Mouse (Mus musculus) CH12.LX (cell line): Measurements from ENCODE around the gene Gpatch3. TPM values are rescaled to one million over a fixed set of nuclear protein-coding genes. Genes with fewer than 3 reads are reported as not detected.

ENCODE experiments used
- DNase-seq: peaks from one replicate; pipeline ENCODE4 v3.0.0-alpha.2; 2013; ENCODE audit errors: extremely low read depth
- H3K27ac ChIP-seq: 2 replicates; pipeline ENCODE4 v1.5.1; 2012; ENCODE audit warnings: low read depth, mild to moderate bottlenecking, control low read depth, moderate library complexity; ENCODE audit not compliant: insufficient read depth
- H3K27me3 ChIP-seq: replicated peaks from 2 replicates; pipeline ENCODE3; 2012; ENCODE audit warnings: inconsistent platforms
- H3K36me3 ChIP-seq, 2 experiments: replicated peaks in 1 of 2; 2 replicates each; pipeline versions ENCODE3 to v1.6.1; 2012; ENCODE audit warnings: inconsistent platforms in 1 of 2, low read length in 1 of 2, mild to moderate bottlenecking in 1 of 2, mixed read lengths in 1 of 2, moderate library complexity in 1 of 2; ENCODE audit not compliant: control insufficient read depth in 1 of 2, insufficient read depth in 1 of 2
- H3K4me1 ChIP-seq, 2 experiments: 2 replicates each; pipeline ENCODE4 v1.6.1; 2012; ENCODE audit warnings: inconsistent platforms in 1 of 2, moderate library complexity in 1 of 2; ENCODE audit not compliant: insufficient read depth in 2 of 2, control insufficient read depth in 1 of 2
- H3K4me2 ChIP-seq: 2 replicates; pipeline ENCODE4 v1.6.1; 2012; ENCODE audit warnings: low read depth, mild to moderate bottlenecking, control low read depth; ENCODE audit not compliant: poor library complexity, insufficient read depth, severe bottlenecking
- H3K4me3 ChIP-seq, 3 experiments: fragments of 150-350 bp in 1 of 3; sonication (generic) in 1 of 3; replicated peaks in 1 of 3; 2 replicates each; pipeline versions ENCODE3 to v1.5.1; 2011 to 2012; ENCODE audit warnings: low read depth in 2 of 3, low read length in 2 of 3, mild to moderate bottlenecking in 2 of 3, moderate library complexity in 2 of 3, control low read depth in 1 of 3, improper control_type of control experiment in 1 of 3, inconsistent platforms in 1 of 3, mixed read lengths in 1 of 3; ENCODE audit not compliant: poor library complexity in 1 of 3
- H3K79me2 ChIP-seq: replicated peaks from 2 replicates; pipeline ENCODE4 v1.6.1; 2012; ENCODE audit warnings: mild to moderate bottlenecking, moderate library complexity; ENCODE audit not compliant: control insufficient read depth, poor library complexity, insufficient read depth, severe bottlenecking; ENCODE audit errors: extremely low read depth
- H3K9ac ChIP-seq: 2 replicates; pipeline ENCODE4 v1.6.1; 2012; ENCODE audit warnings: low read depth, mild to moderate bottlenecking, control low read depth, moderate library complexity; ENCODE audit not compliant: insufficient read depth
- H3K9me3 ChIP-seq: replicated peaks from 2 replicates; pipeline ENCODE3; 2012; ENCODE audit warnings: low read length, inconsistent platforms, mixed read lengths
- CHD1 ChIP-seq: IDR thresholded peaks from 2 replicates; pipeline ENCODE4 v1.6.1; 2012; ENCODE audit warnings: low read depth, low read length, improper control_type of control experiment, inconsistent platforms
- CTCF ChIP-seq, 2 experiments: IDR thresholded peaks in 1 of 2; conservative IDR thresholded peaks in 1 of 2; 2 replicates each; pipeline ENCODE4 v1.5.1; 2011 to 2012; ENCODE audit warnings: low read depth in 2 of 2, low read length in 2 of 2, improper control_type of control experiment in 1 of 2, inconsistent platforms in 1 of 2, mild to moderate bottlenecking in 1 of 2, moderate library complexity in 1 of 2
- ELF1 ChIP-seq: IDR thresholded peaks from 2 replicates; pipeline ENCODE4 v1.6.1; 2014; ENCODE audit warnings: low read depth, mild to moderate bottlenecking, inconsistent platforms, low read length, improper control_type of control experiment
- ETS1 ChIP-seq: conservative IDR thresholded peaks from 2 replicates; pipeline ENCODE4 v1.6.1; 2012; ENCODE audit warnings: low read depth, mild to moderate bottlenecking, inconsistent platforms, low read length, improper control_type of control experiment, moderate library complexity
- GABPA ChIP-seq: IDR thresholded peaks from 2 replicates; pipeline ENCODE4 v1.6.1; 2012; ENCODE audit warnings: low read depth, low read length, improper control_type of control experiment, inconsistent platforms; ENCODE audit not compliant: insufficient replicate concordance
- HCFC1 ChIP-seq: IDR thresholded peaks from 2 replicates; pipeline ENCODE4 v1.6.1; 2012; ENCODE audit warnings: low read depth, mild to moderate bottlenecking, inconsistent platforms, low read length, improper control_type of control experiment
- IRF4 ChIP-seq: IDR thresholded peaks from 2 replicates; pipeline ENCODE4 v1.6.1; 2014; ENCODE audit warnings: low read depth, mild to moderate bottlenecking, inconsistent platforms, low read length, improper control_type of control experiment
- JUND ChIP-seq: conservative IDR thresholded peaks from 2 replicates; pipeline ENCODE4 v1.6.1; 2011; ENCODE audit warnings: low read depth, low read length, improper control_type of control experiment
- MAX ChIP-seq: IDR thresholded peaks from 2 replicates; pipeline ENCODE4 v1.6.1; 2011; ENCODE audit warnings: low read length, improper control_type of control experiment
- MAZ ChIP-seq: IDR thresholded peaks from 2 replicates; pipeline ENCODE4 v1.6.1; 2012; ENCODE audit warnings: low read depth, mild to moderate bottlenecking, inconsistent platforms, low read length, improper control_type of control experiment, moderate library complexity
- MEF2A ChIP-seq: IDR thresholded peaks from 2 replicates; pipeline ENCODE4 v1.6.1; 2014; ENCODE audit warnings: low read depth, mild to moderate bottlenecking, inconsistent platforms, low read length, improper control_type of control experiment, borderline replicate concordance
- MXI1 ChIP-seq: IDR thresholded peaks from 2 replicates; pipeline ENCODE4 v1.6.1; 2011; ENCODE audit warnings: mild to moderate bottlenecking, low read depth, low read length, improper control_type of control experiment
- MYC ChIP-seq: IDR thresholded peaks from 2 replicates; pipeline ENCODE4 v1.6.1; 2011; ENCODE audit warnings: low read depth, mild to moderate bottlenecking, improper control_type of control experiment, low read length
- NELFE ChIP-seq: IDR thresholded peaks from 2 replicates; pipeline ENCODE4 v1.6.1; 2011; ENCODE audit warnings: low read depth, low read length, improper control_type of control experiment
- NRF1 ChIP-seq: IDR thresholded peaks from 2 replicates; pipeline ENCODE4 v1.6.1; 2014; ENCODE audit warnings: low read depth, mild to moderate bottlenecking, inconsistent platforms, low read length, improper control_type of control experiment, moderate library complexity
- PAX5 ChIP-seq: IDR thresholded peaks from 2 replicates; pipeline ENCODE4 v1.6.1; 2012; ENCODE audit warnings: low read length, inconsistent platforms, mixed read lengths
- POLR2A ChIP-seq: IDR thresholded peaks from 2 replicates; pipeline ENCODE4 v1.6.1; 2011; ENCODE audit warnings: low read depth, mild to moderate bottlenecking, improper control_type of control experiment, low read length
- POLR2AphosphoS2 ChIP-seq: IDR thresholded peaks from 2 replicates; pipeline ENCODE4 v1.6.1; 2011; ENCODE audit warnings: low read depth, low read length, improper control_type of control experiment
- RAD21 ChIP-seq: IDR thresholded peaks from 2 replicates; pipeline ENCODE4 v1.6.1; 2011; ENCODE audit warnings: low read depth, mild to moderate bottlenecking, low read length, improper control_type of control experiment, moderate library complexity
- RCOR1 ChIP-seq: conservative IDR thresholded peaks from 2 replicates; pipeline ENCODE4 v1.6.1; 2012; ENCODE audit warnings: low read depth, mild to moderate bottlenecking, inconsistent platforms, low read length, improper control_type of control experiment
- SMC3 ChIP-seq: IDR thresholded peaks from 2 replicates; pipeline ENCODE4 v1.6.1; 2011; ENCODE audit warnings: low read depth, low read length, improper control_type of control experiment
- UBTF ChIP-seq: IDR thresholded peaks from 2 replicates; pipeline ENCODE4 v1.6.1; 2012; ENCODE audit warnings: low read depth, mild to moderate bottlenecking, inconsistent platforms, low read length, improper control_type of control experiment, moderate library complexity
- USF1 ChIP-seq: IDR thresholded peaks from 2 replicates; pipeline ENCODE4 v1.6.1; 2014; ENCODE audit warnings: low read depth, mild to moderate bottlenecking, inconsistent platforms, low read length, improper control_type of control experiment
- USF2 ChIP-seq: conservative IDR thresholded peaks from 2 replicates; pipeline ENCODE4 v1.6.1; 2011; ENCODE audit warnings: low read depth, low read length, improper control_type of control experiment
- ZC3H11A ChIP-seq: IDR thresholded peaks from 2 replicates; pipeline ENCODE4 v1.6.1; 2012; ENCODE audit warnings: low read depth, mild to moderate bottlenecking, inconsistent platforms, low read length, improper control_type of control experiment
- ZKSCAN1 ChIP-seq: IDR thresholded peaks from 2 replicates; pipeline ENCODE4 v1.6.1; 2012; ENCODE audit warnings: low read depth, inconsistent platforms, low read length, improper control_type of control experiment, borderline replicate concordance
- ZNF384 ChIP-seq: IDR thresholded peaks from 2 replicates; pipeline ENCODE4 v1.6.1; 2012; ENCODE audit warnings: low read depth, low read length, improper control_type of control experiment, inconsistent platforms
- dilution Hi-C: fragments of 300-500 bp; cut with MboI; formaldehyde crosslinking; loops from 2 replicates; pipeline ENCODE4 v1.14.3; 2020; ENCODE audit warnings: low sequenced_read_pairs; ENCODE audit not compliant: extremely low pct_unique_long_range_greater_than_20kb, extremely low pct_ligation_motif_present
- in situ Hi-C: fragments of 300-500 bp; cut with MboI; formaldehyde crosslinking; loops from 3 replicates; pipeline ENCODE4 v1.14.3; 2019; ENCODE audit warnings: low sequenced_read_pairs, low pct_ligation_motif_present, low pct_unique_long_range_greater_than_20kb, mixed read lengths
- polyA plus RNA-seq: library from polyadenylated mRNA; unstranded; fragments of >175 nt; gene quantifications from 2 replicates; pipeline ENCODE4 v1.2.1, GENCODE M21; 2012; ENCODE audit warnings: low read depth; ENCODE audit not compliant: insufficient read length
- total RNA-seq, 2 experiments: library from RNA; depleted of rRNA; stranded (reverse); fragments of 300-350 nt in 1 of 2; fragments of >200 nt in 1 of 2; gene quantifications; 2 replicates each; pipeline ENCODE4 v1.2.3; 2012 to 2014

Gene Gpatch3
- total and polyA plus RNA-seq, 3 experiments: 7.2 to 20.9 (median 10.8) TPM

DNA sequence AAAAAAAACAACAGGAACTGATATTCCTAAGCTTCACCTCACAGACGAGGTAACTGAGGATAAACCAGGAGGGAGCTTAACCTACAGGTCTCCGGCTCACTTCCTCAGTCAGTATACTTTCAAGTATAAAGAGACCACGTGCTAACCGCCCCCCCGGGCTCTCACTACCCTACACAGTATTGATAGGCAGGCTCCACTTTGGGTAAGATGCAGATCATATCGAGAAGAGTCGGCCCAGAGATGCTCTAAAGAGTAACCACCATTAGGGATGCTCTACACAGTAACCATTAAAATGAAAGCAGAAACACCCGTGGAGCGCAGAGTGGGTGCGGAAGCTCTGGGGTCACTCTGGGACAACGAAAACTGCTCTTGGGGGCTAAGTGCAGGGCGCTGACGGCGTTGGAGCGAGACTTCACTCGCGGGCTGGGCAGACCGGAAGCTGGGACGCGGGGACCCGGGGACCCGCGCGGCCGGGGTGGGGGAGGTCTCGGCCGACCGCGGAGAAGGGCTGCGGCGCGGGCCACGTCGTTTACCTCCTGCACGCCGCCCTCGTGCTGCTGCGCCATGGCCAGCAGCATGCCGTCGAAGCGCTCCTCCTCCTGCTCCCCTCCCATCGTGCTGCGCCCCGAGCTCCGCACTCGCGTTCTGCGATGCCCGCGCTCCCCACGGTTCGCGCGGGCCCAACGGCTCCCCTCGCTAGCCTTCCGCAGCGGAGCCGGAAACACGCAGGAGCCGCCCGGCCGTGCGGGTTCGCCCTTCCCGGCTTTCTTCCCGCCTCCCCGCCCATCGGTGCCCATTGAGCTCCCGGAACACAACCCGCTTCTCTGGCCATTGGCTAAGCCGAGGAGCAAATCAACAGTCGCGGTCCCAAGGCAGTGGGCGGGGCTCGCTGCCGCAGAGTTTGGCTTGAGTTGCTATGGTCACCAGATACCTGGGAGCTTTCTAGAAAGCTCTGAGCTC lies 29.0 kb upstream of the Gpatch3 start, which contains the start of gene Nudc (continued):
- 0 out of 2 replicates have a peak, but pooled peaks have one; percentile 16 for TF ChIP-seq IRF4
- peak; percentile 86 for TF ChIP-seq ELF1
- peak; percentile 70 for TF ChIP-seq NELFE
- 0 out of 2 replicates have a peak, but pooled peaks have one; percentile 80 for TF ChIP-seq MYC
- no peak for TF ChIP-seq JUND
- no peak for TF ChIP-seq ZC3H11A
- no peak for TF ChIP-seq SMC3
- no peak for TF ChIP-seq USF1
- no peak for TF ChIP-seq CTCF (conservative IDR thresholded peaks at IDR 0.05 in 1 of 2, IDR thresholded peaks at IDR 0.05 in 1 of 2; ENCODE audit: low read depth in 2 of 2, low read length in 2 of 2)
- TF ChIP-seq GABPA: no peak
- peak; percentile 79 for TF ChIP-seq HCFC1
- TF ChIP-seq MEF2A: no peak
- no peak for TF ChIP-seq PAX5
- TF ChIP-seq ZNF384: no peak
- TF ChIP-seq ZKSCAN1: no peak
- TF ChIP-seq CHD1: no peak
- no peak for TF ChIP-seq POLR2AphosphoS2
- TF ChIP-seq, all 38 proteins: peak for 15

DNA sequence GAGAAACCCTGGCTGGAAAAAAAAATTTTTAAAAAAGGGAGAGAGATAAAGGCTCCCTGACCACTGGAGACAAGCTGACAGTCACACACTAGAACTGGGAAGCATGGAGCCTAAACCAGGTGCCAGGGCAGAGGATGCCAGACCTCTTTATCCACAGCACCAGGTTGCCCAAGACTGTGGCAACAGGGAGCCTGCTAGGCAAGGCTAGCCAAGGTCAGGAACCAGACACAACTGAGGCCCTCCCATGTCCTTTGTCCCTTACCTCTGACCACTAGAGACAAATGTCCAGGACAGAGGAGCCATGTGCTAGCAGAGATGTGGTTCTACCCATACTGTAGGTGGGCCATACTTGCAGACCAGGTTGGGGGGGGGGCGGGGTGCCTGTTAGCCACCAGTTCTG lies 22.5 kb upstream of the Gpatch3 start:
- Histone ChIP-seq H3K9me3 (peaks cover 5% of the 10 kb centered on the region), H3K4me3 (no peak overlapping the region), H3K36me3 (no peaks in the 10 kb centered on the region), H3K27me3 (peaks cover 10% of the 10 kb centered on the region), H3K79me2 (no peaks in the 10 kb centered on the region), H3K4me2 (no peak overlapping the region), H3K4me1 (peaks cover 9 to 10% of the 10 kb centered on the region in 2 experiments), H3K27ac (no peak overlapping the region)
- in situ Hi-C loops: no loop called here
- TF ChIP-seq USF2: no peak
- TF ChIP-seq MAZ: no peak
- no peak for TF ChIP-seq ZKSCAN1
- no peak for TF ChIP-seq ZNF384
- TF ChIP-seq RAD21: no peak
- no peak for TF ChIP-seq UBTF
- TF ChIP-seq MAX: no peak
- no peak for TF ChIP-seq POLR2AphosphoS2
- no peak for TF ChIP-seq NRF1
- no peak for TF ChIP-seq ELF1
- no peak for TF ChIP-seq USF1
- no peak for TF ChIP-seq ETS1
- TF ChIP-seq CHD1: no peak
- TF ChIP-seq NELFE: no peak
- no peak for TF ChIP-seq RCOR1
- TF ChIP-seq MXI1: no peak
- no peak for TF ChIP-seq JUND
- TF ChIP-seq POLR2A: no peak
- TF ChIP-seq, all 38 proteins: peak for 0
- dilution Hi-C loops: no loop called here
- no peak for DNase-seq
- no peak overlapping the region for H3K9ac ChIP-seq
